ENCODE assay signal across 20 mouse cellular contexts in genomic region chr2:126644768-126645167, GRCm38 (mm10). TPM values are rescaled to one million over a fixed set of nuclear protein-coding genes. Genes with fewer than 3 reads are reported as not detected.
A peak's percentile ranks its signal among the peaks of the same experiment; 100 is the strongest.
DNase-seq lines count a peak whose midpoint lies in the region; ATAC-seq and TF ChIP-seq lines count a peak whose summit lies in the region.
"Had no signal": no experiment of that assay in that cellular context is flagged by ENCODE, and none has a peak within 500 bp of the region (broad histone marks: within the 10 kb centered on the region; RNA-seq: fewer than 3 reads in every experiment).

No protein-coding gene starts in this region.

- H3K27ac ChIP-seq in heart, postnatal 0 days (ENCODE audit: low read depth) = no peak overlapping the region
- H3K27ac ChIP-seq in liver, postnatal 0 days (ENCODE audit: low read depth) = no peak overlapping the region
- H3K27ac ChIP-seq in liver, embryonic 12.5 days = no peak overlapping the region
- H3K27ac ChIP-seq: embryonic facial prominence, embryonic 10.5 days; forebrain, embryonic 13.5 days; gastrocnemius, adult 2 months; heart, embryonic 15.5 days; hindbrain, embryonic 12.5 days; hindbrain, postnatal 0 days had no signal

- no peak for ATAC-seq in heart, postnatal 0 days (ENCODE audit: insufficient read depth, low read depth)
- no peak for ATAC-seq in liver, postnatal 0 days
- no peak for ATAC-seq in liver, embryonic 12.5 days
- peak; percentile 57 for ATAC-seq in megakaryocyte progenitor cell, adult 5-6 weeks (replicated peaks; ENCODE audit: poor library complexity)
- ATAC-seq: forebrain, embryonic 13.5 days; forebrain, postnatal 0 days; hindbrain, postnatal 0 days had no signal

- no peaks in the 10 kb centered on the region; the same call in 1 of the 2 replicates for H3K9me3 ChIP-seq in heart, postnatal 0 days (replicated peaks; ENCODE audit: control insufficient read depth, low read length)
- H3K9me3 ChIP-seq in liver, postnatal 0 days (ENCODE audit: low read length) = peaks cover 3% of the 10 kb centered on the region; the same call in 1 of the 2 replicates
- H3K9me3 ChIP-seq in liver, embryonic 12.5 days (replicated peaks) = no peaks in the 10 kb centered on the region
- H3K9me3 ChIP-seq: embryonic facial prominence, embryonic 10.5 days; forebrain, embryonic 13.5 days; heart, embryonic 15.5 days; hindbrain, embryonic 12.5 days had no signal

- no peak for DNase-seq in heart, postnatal 0 days (ENCODE audit: low spot score)
- no peak for DNase-seq in heart, postnatal 25 days (ENCODE audit: low spot score)
- DNase-seq in liver, postnatal 0 days = no peak
- no peak for DNase-seq in frontal cortex, adult 2 months (ENCODE audit: extremely low spot score in 1 of 2, low spot score in 1 of 2)
- no peak for DNase-seq in adrenal gland, postnatal 25 days
- DNase-seq: adrenal gland, adult 8-10 months; cerebellum, adult 11-12 months; cerebellum, adult 9-10 months; forebrain, postnatal 0 days; gastrocnemius, adult 2 months; gastrocnemius, postnatal 25 days; heart, postnatal 4 days had no signal

- H3K4me3 ChIP-seq in heart, postnatal 0 days (ENCODE audit: low read depth, low read length) = no peak overlapping the region
- no peak overlapping the region for H3K4me3 ChIP-seq in liver, postnatal 0 days (ENCODE audit: low read depth, low read length)
- no peak overlapping the region for H3K4me3 ChIP-seq in liver, embryonic 12.5 days
- H3K4me3 ChIP-seq: embryonic facial prominence, embryonic 10.5 days; forebrain, embryonic 13.5 days; gastrocnemius, adult 2 months; heart, embryonic 15.5 days; hindbrain, embryonic 12.5 days had no signal

- no peak overlapping the region for H3K9ac ChIP-seq in heart, postnatal 0 days (replicated peaks; ENCODE audit: low read depth, low read length)
- H3K9ac ChIP-seq in liver, postnatal 0 days (replicated peaks) = no peak overlapping the region
- no peak overlapping the region for H3K9ac ChIP-seq in liver, embryonic 12.5 days
- H3K9ac ChIP-seq: forebrain, embryonic 13.5 days; forebrain, postnatal 0 days; heart, embryonic 15.5 days; hindbrain, embryonic 12.5 days had no signal

- no peaks in the 10 kb centered on the region for H3K27me3 ChIP-seq in heart, postnatal 0 days (ENCODE audit: control insufficient read depth, insufficient read depth, low read length)
- H3K27me3 ChIP-seq in liver, postnatal 0 days (ENCODE audit: insufficient read depth, low read length) = no peaks in the 10 kb centered on the region
- H3K27me3 ChIP-seq in liver, embryonic 12.5 days (replicated peaks) = no peaks in the 10 kb centered on the region
- H3K27me3 ChIP-seq: forebrain, embryonic 13.5 days; heart, embryonic 15.5 days; hindbrain, embryonic 12.5 days had no signal

- H3K4me1 ChIP-seq in heart, postnatal 0 days (ENCODE audit: control insufficient read depth, insufficient read depth) = no peaks in the 10 kb centered on the region
- H3K4me1 ChIP-seq in liver, postnatal 0 days (ENCODE audit: insufficient read depth) = no peaks in the 10 kb centered on the region
- no peaks in the 10 kb centered on the region for H3K4me1 ChIP-seq in liver, embryonic 12.5 days
- H3K4me1 ChIP-seq: embryonic facial prominence, embryonic 10.5 days; forebrain, embryonic 13.5 days; heart, embryonic 15.5 days; hindbrain, embryonic 12.5 days had no signal

- 82% methylated on average over 1 of the region's 1 CpGs for WGBS in heart, postnatal 0 days
- WGBS in liver, postnatal 0 days (ENCODE audit: insufficient replicate concordance) = 82% methylated on average over 1 of the region's 1 CpGs
- 82% methylated on average over 1 of the region's 1 CpGs for WGBS in liver, embryonic 12.5 days (ENCODE audit: insufficient replicate concordance)

- no peak overlapping the region for H3K4me2 ChIP-seq in heart, postnatal 0 days (ENCODE audit: low read depth, low read length)
- no peak overlapping the region for H3K4me2 ChIP-seq in liver, postnatal 0 days (ENCODE audit: low read depth, low read length)
- H3K4me2 ChIP-seq in liver, embryonic 12.5 days = no peak overlapping the region
- H3K4me2 ChIP-seq: forebrain, embryonic 13.5 days; heart, embryonic 11.5 days; heart, embryonic 15.5 days; hindbrain, embryonic 12.5 days had no signal

- TF ChIP-seq CTCF in heart, postnatal 0 days (IDR thresholded peaks at IDR 0.05; ENCODE audit: low read depth) = peak; percentile 31
- TF ChIP-seq CTCF in liver, postnatal 0 days (IDR thresholded peaks at IDR 0.05; ENCODE audit: low read depth) = peak; percentile 37

- peaks cover 79% of the 10 kb centered on the region for H3K36me3 ChIP-seq in heart, postnatal 0 days (replicated peaks; ENCODE audit: control insufficient read depth, insufficient read depth, low read length)
- peaks cover 47% of the 10 kb centered on the region for H3K36me3 ChIP-seq in liver, postnatal 0 days (replicated peaks; ENCODE audit: insufficient read depth, low read length)
- peaks cover 73% of the 10 kb centered on the region for H3K36me3 ChIP-seq in liver, embryonic 12.5 days

- no peak for TF ChIP-seq EP300 in heart, postnatal 0 days (IDR thresholded peaks at IDR 0.05; ENCODE audit: low read depth)
- no peak for TF ChIP-seq EP300 in liver, postnatal 0 days (IDR thresholded peaks at IDR 0.05; ENCODE audit: low read depth)

- intact Hi-C loops in heart, postnatal 25 days (cut with DNase I) = loop anchor here (5.0 kb wide), 1 partner anchor 47 kb away; no protein-coding TSS in a partner anchor

RNA-seq across cellular contexts. Expression of gene Hdc, which starts 25.7 kb away (rescaled TPM):
- total RNA-seq in heart, postnatal 0 days (2014; rRNA removed; ENCODE audit: low replicate concordance) = 11.2 and 14.0 TPM in 2 replicates
- 7.2 and 8.4 TPM in 2 replicates for polyA plus RNA-seq in heart, postnatal 0 days (2015; fragmentation: Nextera tagmentation; extraction: Ambion mirVana)
- total RNA-seq in heart, postnatal 25 days (2021) = 1 to 10 TPM; 1.5 to 1.8 TPM
- polyA plus RNA-seq in liver, postnatal 0 days (2015; fragmentation: Nextera tagmentation; extraction: Ambion mirVana) = 4.5 and 6.0 TPM in 2 replicates
- polyA plus RNA-seq in liver, embryonic 12.5 days (2016; fragmentation: Nextera tagmentation; extraction: Ambion mirVana) = 6.1 and 6.5 TPM in 2 replicates
- total RNA-seq in megakaryocyte progenitor cell, adult 5-6 weeks (2015) = 51.3 and 54.1 TPM in 2 replicates
- total RNA-seq in megakaryocyte progenitor cell, adult 5-6 weeks (2017) = 90.2 and 102 TPM in 2 replicates
- polyA plus RNA-seq in frontal cortex, adult 2 months (2012; rRNA removed) = 0.66 and 1.0 TPM in 2 replicates
- total RNA-seq in adrenal gland, postnatal 25 days (2021) = 22.6 and 29.8 TPM in 2 replicates

RNA-seq across cellular contexts. Expression of gene Gabpb1, which starts 31.4 kb away (rescaled TPM):
- total RNA-seq in heart, postnatal 0 days (2014; rRNA removed; ENCODE audit: low replicate concordance) = 5.0 and 15.2 TPM in 2 replicates
- 17.5 and 18.0 TPM in 2 replicates for polyA plus RNA-seq in heart, postnatal 0 days (2015; fragmentation: Nextera tagmentation; extraction: Ambion mirVana)
- 10 to 100 TPM; 13.0 to 16.0 TPM for total RNA-seq in heart, postnatal 25 days (2021)
- polyA plus RNA-seq in liver, postnatal 0 days (2015; fragmentation: Nextera tagmentation; extraction: Ambion mirVana) = 12.6 and 13.2 TPM in 2 replicates
- 35.3 and 36.2 TPM in 2 replicates for polyA plus RNA-seq in liver, embryonic 12.5 days (2016; fragmentation: Nextera tagmentation; extraction: Ambion mirVana)
- total RNA-seq in megakaryocyte progenitor cell, adult 5-6 weeks (2015) = 47.8 and 57.2 TPM in 2 replicates
- total RNA-seq in megakaryocyte progenitor cell, adult 5-6 weeks (2017) = 26.8 and 40.8 TPM in 2 replicates
- polyA plus RNA-seq in frontal cortex, adult 2 months (2012; rRNA removed) = 21.1 and 21.9 TPM in 2 replicates
- 18.4 and 19.6 TPM in 2 replicates for total RNA-seq in adrenal gland, postnatal 25 days (2021)
